Mouse (Mus musculus): ENCODE data around the gene Cd47. TPM values are rescaled to one million over a fixed set of nuclear protein-coding genes. Genes with fewer than 3 reads are reported as not detected.
A peak's percentile ranks its signal among the peaks of the same experiment; 100 is the strongest.

The Cd47 gene
- polyA plus RNA-seq, 1 experiment, result 79.4 TPM

DNA sequence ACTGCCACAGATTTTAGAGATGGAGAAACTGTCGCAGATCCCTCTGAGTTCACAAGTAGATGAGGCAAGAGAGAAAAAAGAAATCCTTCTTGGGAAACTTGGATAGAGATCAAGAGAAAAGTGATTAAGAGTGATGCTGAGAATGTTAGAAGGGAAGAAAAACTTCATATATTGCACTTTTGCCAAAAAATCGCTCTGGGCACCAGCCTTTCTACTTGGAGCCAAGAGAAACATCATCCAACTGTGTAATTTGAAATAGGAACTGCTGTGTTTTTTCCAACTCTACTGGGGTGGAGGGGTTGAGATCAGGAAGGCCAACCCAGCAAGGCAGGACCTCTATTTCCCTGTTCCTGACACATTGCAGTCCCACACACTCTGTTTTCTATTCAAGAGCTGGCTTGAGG lies 151.0 kb downstream of the Cd47 start:
- H3ac ChIP-seq (ENCODE audit: control insufficient read depth, insufficient read length), result no peak overlapping the region
- no peak overlapping the region for H3K4me3 ChIP-seq
- no peaks in the 10 kb centered on the region for H3K27me3 ChIP-seq (ENCODE audit: control insufficient read depth, insufficient read depth, insufficient read length)
- no peaks in the 10 kb centered on the region for H3K79me2 ChIP-seq (ENCODE audit: control insufficient read depth, insufficient read depth)
- peak overlapping the region; percentile 73 for H3K4me2 ChIP-seq (ENCODE audit: low read depth)
- TF ChIP-seq CEBPB (IDR thresholded peaks at IDR 0.05; ENCODE audit: insufficient read depth, poor library complexity, severe bottlenecking) (peak; percentile 37; the same call in 1 of the 2 replicates), MAX (IDR thresholded peaks at IDR 0.05; ENCODE audit: low read depth) (no peak)
- H3K36me3 ChIP-seq (ENCODE audit: control insufficient read depth, insufficient read depth), result no peaks in the 10 kb centered on the region

DNA sequence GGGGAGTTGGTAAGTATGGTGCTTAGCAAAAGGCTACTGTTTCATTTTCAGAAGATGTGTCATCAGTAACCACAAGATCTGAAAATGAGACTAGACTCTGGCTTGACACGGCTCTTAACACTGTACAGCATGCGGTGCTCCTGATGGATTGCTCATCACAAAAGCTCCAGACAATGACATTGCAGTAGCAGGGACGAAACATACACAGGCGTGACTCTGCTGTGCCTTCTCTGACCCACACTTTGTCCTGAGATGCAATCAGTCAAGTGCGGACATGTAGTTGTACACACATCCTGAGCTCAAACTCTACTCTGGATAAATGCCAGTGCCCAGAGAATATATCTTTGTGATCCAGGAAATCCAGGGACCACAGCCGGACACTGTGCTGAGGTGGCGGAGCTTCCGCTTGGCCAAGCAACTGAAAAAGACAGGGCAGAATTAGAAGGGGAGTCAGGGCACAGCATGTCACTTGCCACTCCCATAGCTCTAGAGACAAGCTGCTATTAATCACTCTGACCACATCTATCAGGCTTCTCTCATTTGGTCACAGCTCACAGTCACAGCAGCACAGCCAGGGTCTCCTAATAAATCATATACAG lies 151.7 kb downstream of the Cd47 start:
- Histone ChIP-seq H3K4me2 (ENCODE audit: low read depth) (peak overlapping the region; percentile 73), H3ac (ENCODE audit: control insufficient read depth, insufficient read length) (no peak overlapping the region), H3K79me2 (ENCODE audit: control insufficient read depth, insufficient read depth) (no peaks in the 10 kb centered on the region), H3K36me3 (ENCODE audit: control insufficient read depth, insufficient read depth) (no peaks in the 10 kb centered on the region), H3K27me3 (ENCODE audit: control insufficient read depth, insufficient read depth, insufficient read length) (no peaks in the 10 kb centered on the region), H3K4me3 (no peak overlapping the region)
- no peak for TF ChIP-seq MYOG (IDR thresholded peaks at IDR 0.05; ENCODE audit: control insufficient read depth in 1 of 3, insufficient read depth in 1 of 3, insufficient read length in 2 of 3, low read depth in 2 of 3)
- no peak for TF ChIP-seq TCF3 (IDR thresholded peaks at IDR 0.05; ENCODE audit: insufficient read length, low read depth)
- peak; percentile 37 for TF ChIP-seq POLR2A (IDR thresholded peaks at IDR 0.05; ENCODE audit: insufficient read length, low read depth)
- TF ChIP-seq USF1 (IDR thresholded peaks at IDR 0.05; ENCODE audit: low read depth), result peak; percentile 33
- no peak for TF ChIP-seq E2F4 (IDR thresholded peaks at IDR 0.05; ENCODE audit: insufficient read depth)
- peak in 1 of 3 experiments; percentile 30 for TF ChIP-seq MYOD1 (IDR thresholded peaks at IDR 0.05; ENCODE audit: control insufficient read depth in 1 of 3, insufficient read length in 2 of 3, low read depth in 2 of 3)
- TF ChIP-seq MAX (IDR thresholded peaks at IDR 0.05; ENCODE audit: low read depth), result peak; percentile 56
- no peak for TF ChIP-seq REST (IDR thresholded peaks at IDR 0.05; ENCODE audit: insufficient read depth, insufficient read length)
- TF ChIP-seq CEBPB (IDR thresholded peaks at IDR 0.05; ENCODE audit: insufficient read depth, poor library complexity, severe bottlenecking), result peak; percentile 71
- TF ChIP-seq TCF12 (IDR thresholded peaks at IDR 0.05; ENCODE audit: insufficient read depth, poor library complexity, severe bottlenecking), result no peak
- no peak for TF ChIP-seq POLR2AphosphoS2 (IDR thresholded peaks at IDR 0.05; ENCODE audit: insufficient read length, low read depth)
- no peak for TF ChIP-seq SRF (IDR thresholded peaks at IDR 0.05; ENCODE audit: control insufficient read depth, insufficient read length, low read depth)

DNA sequence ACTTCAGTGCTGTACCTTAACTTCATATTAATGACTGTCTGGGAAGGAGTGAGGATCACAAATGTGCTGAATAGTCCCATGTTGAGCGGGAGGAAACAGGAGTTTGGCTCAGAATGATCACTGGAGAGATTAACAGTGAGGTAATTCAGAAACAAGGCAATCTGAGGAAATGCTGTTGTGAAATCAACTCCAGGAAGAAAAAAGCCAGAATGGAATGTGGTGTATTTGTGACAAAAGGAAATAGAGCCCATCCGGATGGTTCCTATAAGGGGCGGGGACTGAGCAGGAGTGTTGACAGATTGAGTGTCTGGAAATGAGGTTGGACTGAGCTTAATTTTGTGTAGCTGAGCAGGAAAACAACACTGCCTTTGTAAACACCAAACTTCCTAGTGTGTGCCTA lies 153.5 kb downstream of the Cd47 start:
- Histone ChIP-seq H3ac (ENCODE audit: control insufficient read depth, insufficient read length) (no peak overlapping the region), H3K27me3 (ENCODE audit: control insufficient read depth, insufficient read depth, insufficient read length) (no peaks in the 10 kb centered on the region), H3K4me3 (no peak overlapping the region), H3K36me3 (ENCODE audit: control insufficient read depth, insufficient read depth) (no peaks in the 10 kb centered on the region), H3K79me2 (ENCODE audit: control insufficient read depth, insufficient read depth) (no peaks in the 10 kb centered on the region), H3K4me2 (ENCODE audit: low read depth) (no peak overlapping the region)
- TF ChIP-seq CEBPB (IDR thresholded peaks at IDR 0.05; ENCODE audit: insufficient read depth, poor library complexity, severe bottlenecking) (peak; percentile 78), POLR2AphosphoS2 (IDR thresholded peaks at IDR 0.05; ENCODE audit: insufficient read length, low read depth) (no peak)

DNA sequence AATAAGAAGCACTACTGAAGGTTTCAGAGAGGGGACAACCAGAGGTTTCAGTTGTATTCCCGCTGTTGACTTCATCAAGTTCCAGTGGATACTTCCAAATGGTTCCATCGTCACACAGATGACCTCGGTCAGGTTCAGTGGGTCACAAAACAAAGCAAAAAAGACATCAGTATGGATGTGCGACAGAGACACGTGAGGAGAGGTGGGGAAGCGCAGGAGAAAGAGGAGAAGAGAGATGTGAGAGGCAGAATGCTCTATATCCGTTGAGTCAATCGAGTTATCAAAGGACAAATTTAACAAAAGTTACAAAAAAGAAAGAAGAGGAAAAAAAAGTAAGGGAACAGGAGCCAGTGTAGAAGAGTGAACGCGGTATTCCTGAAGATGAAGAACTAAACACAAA lies 154.6 kb downstream of the Cd47 start:
- no peak overlapping the region for H3K4me2 ChIP-seq (ENCODE audit: low read depth)
- H3ac ChIP-seq (ENCODE audit: control insufficient read depth, insufficient read length), result no peak overlapping the region
- no peak overlapping the region for H3K4me3 ChIP-seq
- TF ChIP-seq MYOD1 (IDR thresholded peaks at IDR 0.05; ENCODE audit: control insufficient read depth in 1 of 3, insufficient read length in 2 of 3, low read depth in 2 of 3) (no peak), CEBPB (IDR thresholded peaks at IDR 0.05; ENCODE audit: insufficient read depth, poor library complexity, severe bottlenecking) (no peak), E2F4 (IDR thresholded peaks at IDR 0.05; ENCODE audit: insufficient read depth) (no peak), POLR2AphosphoS2 (IDR thresholded peaks at IDR 0.05; ENCODE audit: insufficient read length, low read depth) (no peak), TCF12 (IDR thresholded peaks at IDR 0.05; ENCODE audit: insufficient read depth, poor library complexity, severe bottlenecking) (no peak), REST (IDR thresholded peaks at IDR 0.05; ENCODE audit: insufficient read depth, insufficient read length) (no peak)
- no peaks in the 10 kb centered on the region for H3K79me2 ChIP-seq (ENCODE audit: control insufficient read depth, insufficient read depth)
- no peaks in the 10 kb centered on the region for H3K36me3 ChIP-seq (ENCODE audit: control insufficient read depth, insufficient read depth)
- no peaks in the 10 kb centered on the region for H3K27me3 ChIP-seq (ENCODE audit: control insufficient read depth, insufficient read depth, insufficient read length)

DNA sequence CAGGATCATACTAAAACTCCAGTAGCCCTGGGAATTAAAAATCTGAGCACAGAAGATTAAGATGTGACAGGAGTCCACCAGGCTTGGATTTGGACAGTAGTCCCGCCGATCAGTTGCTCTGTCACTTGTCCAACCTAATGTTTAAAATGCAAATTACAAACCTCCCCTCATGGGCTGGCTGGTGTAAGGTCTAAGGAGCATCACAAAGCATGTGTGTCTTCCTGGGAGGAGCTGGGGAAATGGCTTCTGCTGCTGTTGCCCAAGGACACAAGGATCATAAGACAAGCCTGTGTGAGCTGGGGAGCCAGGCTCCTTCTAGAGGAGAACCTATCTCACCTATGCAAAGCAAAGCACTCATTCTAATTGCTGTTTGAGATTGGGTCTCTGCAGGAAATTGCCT lies 155.0 kb downstream of the Cd47 start:
- H3K4me3 ChIP-seq, result no peak overlapping the region
- no peaks in the 10 kb centered on the region for H3K79me2 ChIP-seq (ENCODE audit: control insufficient read depth, insufficient read depth)
- H3K4me2 ChIP-seq (ENCODE audit: low read depth), result no peak overlapping the region
- no peaks in the 10 kb centered on the region for H3K27me3 ChIP-seq (ENCODE audit: control insufficient read depth, insufficient read depth, insufficient read length)
- no peak overlapping the region for H3ac ChIP-seq (ENCODE audit: control insufficient read depth, insufficient read length)
- no peak for TF ChIP-seq E2F4 (IDR thresholded peaks at IDR 0.05; ENCODE audit: insufficient read depth)
- no peak for TF ChIP-seq REST (IDR thresholded peaks at IDR 0.05; ENCODE audit: insufficient read depth, insufficient read length)
- no peak for TF ChIP-seq TCF3 (IDR thresholded peaks at IDR 0.05; ENCODE audit: insufficient read length, low read depth)
- TF ChIP-seq USF1 (IDR thresholded peaks at IDR 0.05; ENCODE audit: low read depth), result no peak
- TF ChIP-seq SRF (IDR thresholded peaks at IDR 0.05; ENCODE audit: control insufficient read depth, insufficient read length, low read depth), result no peak
- no peak for TF ChIP-seq POLR2A (IDR thresholded peaks at IDR 0.05; ENCODE audit: insufficient read length, low read depth)
- no peak for TF ChIP-seq MAX (IDR thresholded peaks at IDR 0.05; ENCODE audit: low read depth)
- no peak for TF ChIP-seq MYOG (IDR thresholded peaks at IDR 0.05; ENCODE audit: control insufficient read depth in 1 of 3, insufficient read depth in 1 of 3, insufficient read length in 2 of 3, low read depth in 2 of 3)
- no peak for TF ChIP-seq CEBPB (IDR thresholded peaks at IDR 0.05; ENCODE audit: insufficient read depth, poor library complexity, severe bottlenecking)
- no peak for TF ChIP-seq MYOD1 (IDR thresholded peaks at IDR 0.05; ENCODE audit: control insufficient read depth in 1 of 3, insufficient read length in 2 of 3, low read depth in 2 of 3)
- no peak for TF ChIP-seq POLR2AphosphoS2 (IDR thresholded peaks at IDR 0.05; ENCODE audit: insufficient read length, low read depth)
- no peak for TF ChIP-seq TCF12 (IDR thresholded peaks at IDR 0.05; ENCODE audit: insufficient read depth, poor library complexity, severe bottlenecking)
- no peaks in the 10 kb centered on the region for H3K36me3 ChIP-seq (ENCODE audit: control insufficient read depth, insufficient read depth)

All from myocyte (in vitro differentiated cells).